Mouse (Mus musculus) monocyte, adult 5-6 weeks (primary cell): ENCODE results near the gene F9. TPM values are rescaled to one million over a fixed set of nuclear protein-coding genes. Genes with fewer than 3 reads are reported as not detected.
"Not testable (repeated sequence)": the region's sequence is repeated elsewhere in the genome, so short reads cannot be mapped to it uniquely, and the experiment has no call there.

ENCODE experiments used
- ATAC-seq: fragments of 153-309, 156-312 bp; replicated peaks from 2 replicates; pipeline ENCODE4 v1.8.0; 2017; ENCODE audit warnings: mild to moderate bottlenecking; ENCODE audit not compliant: low TSS enrichment, insufficient number of reproducible peaks, severe bottlenecking, poor library complexity, low FRiP score
- total RNA-seq: library from RNA; stranded (forward); fragments of 200-1000, 200-491, 200-594 nt; gene quantifications from 3 replicates; pipeline ENCODE4 v1.2.3, GENCODE M21; 2017

Gene F9
- total RNA-seq, result 0.29 to 0.64 TPM (median 0.39 TPM) in 3 replicates

DNA sequence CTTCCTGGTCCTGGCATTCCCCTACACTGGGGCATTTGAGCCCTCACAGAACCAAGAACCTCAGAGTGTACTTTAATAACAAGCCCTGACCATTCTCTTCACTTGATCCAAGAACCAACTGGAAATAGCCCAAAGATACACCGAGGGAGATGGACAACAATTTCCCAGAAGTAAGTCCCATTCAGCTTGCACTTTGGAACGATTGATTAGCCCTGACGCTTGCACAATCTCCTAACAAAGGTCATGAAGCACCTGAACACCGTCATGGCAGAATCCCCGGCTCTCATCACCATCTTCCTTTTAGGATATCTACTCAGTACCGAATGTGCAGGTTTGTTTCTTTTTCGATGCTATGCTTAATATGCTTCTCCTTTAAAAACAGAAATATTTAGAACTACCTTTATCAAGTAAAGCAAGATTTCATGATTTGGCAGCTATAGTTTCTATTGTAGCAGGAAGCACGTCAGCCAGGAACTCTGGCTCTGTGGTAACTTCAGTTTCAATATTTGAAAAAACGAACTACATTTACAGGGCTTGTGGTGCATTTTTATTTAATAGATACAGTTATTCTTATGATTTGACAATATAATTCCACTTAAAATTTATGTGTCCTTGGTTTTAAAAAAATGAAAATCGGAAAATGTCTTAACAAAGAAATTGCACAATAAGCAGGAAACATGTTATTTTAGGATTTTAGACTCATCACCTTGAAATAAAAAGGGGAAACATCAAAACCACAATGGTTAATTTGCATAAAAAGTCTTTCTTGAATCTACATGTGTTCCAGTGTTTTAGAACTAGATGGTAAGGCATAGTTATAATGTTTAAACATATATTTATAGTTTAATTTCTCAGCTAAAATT, at the start of gene F9:
F9 (plus strand) TSS at position 244 of the 863 bp plus-strand sequence.
- no peak for ATAC-seq

GRCm38 (mm10) chrX:59969767-59970166, 29.5 kb upstream of the F9 start:
- not testable (repeated sequence) for ATAC-seq

GRCm38 (mm10) chrX:60000084-60000443, 800 bp downstream of the F9 start:
- ATAC-seq, result peak; percentile 50; the same call in 1 of the 2 replicates

GRCm38 (mm10) chrX:60001461-60001860, 2.2 kb downstream of the F9 start:
- peak; percentile 90 for ATAC-seq

- ATAC-seq, result no peak
Observed at GRCm38 (mm10) chrX:60013084-60013676, 13.9 kb downstream of the F9 start.

DNA sequence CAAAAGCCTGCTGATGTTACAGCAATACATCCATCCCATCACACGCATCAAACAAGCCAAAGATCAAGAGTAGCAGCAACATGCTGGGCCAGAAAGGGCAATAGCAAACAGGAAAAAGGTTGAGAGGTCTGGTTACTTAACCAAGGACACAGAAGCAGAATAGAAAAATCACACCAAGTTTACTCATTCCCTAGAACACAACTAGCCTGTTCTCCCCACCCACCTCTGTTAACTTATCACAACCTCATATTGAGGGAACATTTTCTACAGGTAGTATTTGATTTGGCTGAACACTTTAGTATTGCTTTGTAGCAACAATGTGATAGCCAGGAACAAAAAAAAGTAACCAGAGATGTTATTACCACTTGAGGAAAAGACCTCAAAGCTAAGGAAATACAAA, 15.3 kb downstream of the F9 start:
- ATAC-seq, result no peak

GRCm38 (mm10) chrX:60021007-60021406, 21.7 kb downstream of the F9 start:
- ATAC-seq, result no peak; the same call in 1 of the 2 replicates

DNA sequence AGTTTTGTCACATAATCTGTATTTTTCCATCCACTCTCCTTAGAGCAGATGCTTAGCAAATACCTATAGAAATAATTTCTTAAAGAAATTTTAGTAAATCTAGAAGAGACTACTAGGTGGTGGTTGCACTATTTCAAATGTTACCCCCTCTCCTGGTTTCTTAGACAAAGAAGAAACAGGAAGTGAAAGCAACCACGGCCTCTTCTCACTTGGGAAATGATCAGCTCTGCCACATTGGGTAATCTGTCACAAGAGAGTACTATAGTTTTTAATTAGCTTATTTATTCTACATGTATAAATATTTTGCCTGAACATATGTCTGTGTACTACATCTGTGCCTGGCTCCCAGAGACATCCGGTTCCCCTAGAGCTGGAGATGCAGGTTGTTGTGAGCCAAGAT, 22.3 kb downstream of the F9 start:
- peak; percentile 70; the same call in 1 of the 2 replicates for ATAC-seq

- ATAC-seq, result no peak
Observed at GRCm38 (mm10) chrX:60026654-60027053, 27.4 kb downstream of the F9 start.

DNA sequence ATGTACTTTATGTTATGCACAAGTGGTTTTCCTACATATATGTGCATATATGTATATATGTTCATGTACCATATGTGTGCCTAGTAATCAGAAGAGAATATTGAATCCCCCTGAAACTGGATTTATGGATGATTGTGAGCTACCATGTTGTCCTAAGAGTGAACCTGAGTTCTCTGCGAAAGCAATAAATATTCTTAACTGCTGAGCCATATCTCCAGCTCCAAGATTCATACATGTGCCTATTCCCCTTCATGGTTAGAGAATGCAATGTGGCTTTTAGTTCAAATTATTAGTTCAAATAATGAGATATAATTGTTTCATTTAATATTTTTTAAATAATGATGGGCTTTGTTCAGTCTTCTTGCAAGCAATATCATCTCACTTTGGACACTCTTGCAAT, 55.5 kb downstream of the F9 start:
- ATAC-seq, result no peak

DNA sequence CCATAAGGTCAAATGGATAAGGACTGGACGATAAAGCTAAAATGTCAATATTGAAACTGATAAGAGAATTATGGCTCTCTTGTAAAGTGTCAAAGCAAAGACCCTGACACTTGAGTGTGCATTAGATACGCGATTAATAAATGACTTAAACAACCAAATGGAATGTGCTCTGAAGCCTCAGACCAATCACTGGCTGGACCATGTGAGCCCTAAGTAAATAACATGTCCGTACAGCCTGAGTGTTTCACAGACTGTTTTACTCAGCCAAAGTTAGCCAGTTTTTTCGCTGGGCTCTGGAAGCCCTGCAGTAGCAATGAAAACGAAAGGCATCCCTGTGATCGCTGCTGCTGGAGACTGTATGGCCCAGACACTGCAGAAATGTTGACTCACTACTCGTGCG, 55.9 kb downstream of the F9 start:
- ATAC-seq, result no peak

DNA sequence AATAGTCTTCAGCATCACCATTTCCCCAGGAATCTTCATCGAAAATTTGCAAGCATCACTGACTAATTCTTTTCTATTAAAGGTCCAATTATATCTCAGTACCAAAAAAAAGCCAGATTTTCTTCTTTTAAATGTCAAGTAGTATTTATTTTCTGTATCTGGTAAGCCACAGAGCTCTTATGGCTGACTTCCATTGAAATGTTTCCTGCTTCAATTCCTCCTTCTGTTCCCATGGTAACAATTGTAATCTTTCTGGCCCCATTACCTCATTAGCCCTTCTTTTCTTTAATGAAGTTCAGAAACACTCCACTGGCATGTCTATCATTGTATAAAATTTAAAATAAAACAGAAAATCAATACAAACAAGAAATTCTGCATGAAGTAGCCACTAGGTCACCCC, 76.1 kb downstream of the F9 start:
- ATAC-seq, result no peak

Other genes with a start within 250 kb of the F9 start
- gene Mcf2, start 179.6 kb downstream of the F9 start, total RNA-seq, result not detected in 3 replicates